Mouse (Mus musculus) hindbrain, embryonic 14.5 days (tissue): ENCODE results near the gene Itgb3. TPM values are rescaled to one million over a fixed set of nuclear protein-coding genes. Genes with fewer than 3 reads are reported as not detected.

ENCODE experiments used
- ATAC-seq: fragments of 200-750 bp; cut with Nextera tagmentation; 2 replicates; pipeline ENCODE4 v1.8.0; 2017; ENCODE audit warnings: moderate number of reproducible peaks, mild to moderate bottlenecking, moderate TSS enrichment, moderate library complexity; ENCODE audit not compliant: low FRiP score
- DNase-seq: peaks from one replicate; pipeline ENCODE4 v3.0.0-alpha.2; 2015; ENCODE audit warnings: low spot score
- H3K27ac ChIP-seq: fragments of 300-500 bp; sonication (generic); 2 replicates; pipeline ENCODE4 v1.5.1; 2014; ENCODE audit warnings: mild to moderate bottlenecking, moderate library complexity
- H3K27me3 ChIP-seq: fragments of 300-500 bp; sonication (generic); 2 replicates; pipeline ENCODE4 v1.6.1; 2014; ENCODE audit warnings: mild to moderate bottlenecking, low read length, mixed read lengths; ENCODE audit not compliant: control insufficient read depth, insufficient read depth
- H3K36me3 ChIP-seq: fragments of 300-500 bp; sonication (generic); replicated peaks from 2 replicates; pipeline ENCODE4 v1.6.1; 2014; ENCODE audit not compliant: control insufficient read depth, insufficient read depth
- H3K4me1 ChIP-seq: fragments of 300-500 bp; sonication (generic); replicated peaks from 2 replicates; pipeline ENCODE4 v1.6.1; 2014; ENCODE audit warnings: antibody characterized with exemption, low read length, mixed read lengths; ENCODE audit not compliant: control insufficient read depth, insufficient read depth
- H3K4me2 ChIP-seq: fragments of 300-500 bp; sonication (generic); replicated peaks from 2 replicates; pipeline ENCODE4 v1.6.1; 2014; ENCODE audit warnings: mild to moderate bottlenecking, moderate library complexity
- H3K4me3 ChIP-seq: fragments of 300-500 bp; sonication (generic); replicated peaks from 2 replicates; pipeline ENCODE4 v1.5.1; 2014; ENCODE audit warnings: mild to moderate bottlenecking, low read length
- H3K9ac ChIP-seq: fragments of 300-500 bp; sonication (generic); 2 replicates; pipeline ENCODE4 v1.6.1; 2014
- H3K9me3 ChIP-seq: fragments of 300-500 bp; sonication (generic); 2 replicates; pipeline ENCODE4 v1.6.1; 2016; ENCODE audit warnings: low read length; ENCODE audit not compliant: control insufficient read depth
- WGBS: fragments of 180-500 bp; shearing (Covaris S2); extraction: QIAGEN DNeasy Blood & Tissue Kit; methylation state at CpG from one replicate; pipeline ENCODE4 v1.1.7; 2014; 5-methylcytosine and 5-hydroxymethylcytosine counted together
- polyA plus RNA-seq: library from polyadenylated mRNA; unstranded; fragments of >200 nt; fragmentation: Nextera tagmentation; extraction: Ambion mirVana; gene quantifications from 2 replicates; pipeline ENCODE4 v1.2.1, GENCODE M21; 2014

The Itgb3 gene
- polyA plus RNA-seq, 1 experiment from 2014 or later, result 0.43 TPM

DNA sequence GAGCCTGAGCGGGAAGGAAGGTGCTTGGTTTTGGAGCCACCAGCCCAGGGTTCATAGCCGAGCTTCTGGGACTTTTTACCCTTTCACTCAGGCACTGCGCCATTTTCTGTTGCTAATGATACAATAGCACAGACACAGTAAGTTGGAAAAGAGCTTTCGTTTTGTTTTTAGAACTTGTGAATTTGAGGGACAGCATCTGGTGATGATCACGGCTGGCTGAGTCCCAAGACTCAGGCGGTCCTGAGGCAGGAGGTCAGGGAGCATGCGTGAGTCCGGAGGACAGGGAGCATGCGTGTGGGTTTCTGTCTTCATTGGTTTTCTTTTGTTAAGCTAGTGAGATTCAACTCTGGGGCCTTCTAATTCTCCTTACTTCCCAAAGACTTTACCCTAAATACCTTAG, 31.8 kb downstream of the Itgb3 start:
- DNase-seq (no peak), ATAC-seq (no peak)
- no peak overlapping the region for H3K4me2 ChIP-seq
- no peaks in the 10 kb centered on the region for H3K9me3 ChIP-seq
- 87% methylated on average over 9 of the region's 9 CpGs for WGBS
- H3K36me3 ChIP-seq, result no peaks in the 10 kb centered on the region
- no peaks in the 10 kb centered on the region for H3K4me1 ChIP-seq
- no peak overlapping the region for H3K27ac ChIP-seq
- no peak overlapping the region for H3K9ac ChIP-seq
- H3K27me3 ChIP-seq, result no peaks in the 10 kb centered on the region
- no peak overlapping the region for H3K4me3 ChIP-seq

DNA sequence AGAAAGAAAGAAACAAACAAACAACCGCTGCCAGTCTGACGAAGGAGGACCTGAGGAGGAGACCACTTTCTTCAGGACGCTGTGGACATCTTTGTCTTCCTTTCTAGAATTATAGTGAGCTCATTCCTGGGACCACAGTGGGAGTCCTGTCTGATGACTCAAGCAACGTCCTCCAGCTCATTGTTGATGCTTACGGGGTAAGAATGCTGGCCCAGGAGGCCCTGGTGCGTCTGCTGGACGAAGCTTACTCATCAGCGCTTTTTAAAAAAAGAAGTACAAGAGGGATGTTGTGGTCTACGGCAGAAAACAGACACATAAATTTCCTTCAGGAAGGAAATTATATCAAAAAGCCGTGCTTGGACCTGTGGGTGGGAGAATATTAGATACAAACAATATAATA, 33.1 kb downstream of the Itgb3 start:
- no peaks in the 10 kb centered on the region for H3K36me3 ChIP-seq
- no peaks in the 10 kb centered on the region for H3K9me3 ChIP-seq
- no peak overlapping the region for H3K9ac ChIP-seq
- DNase-seq (no peak), ATAC-seq (no peak)
- no peak overlapping the region for H3K4me3 ChIP-seq
- no peak overlapping the region for H3K27ac ChIP-seq
- no peaks in the 10 kb centered on the region for H3K4me1 ChIP-seq
- no peak overlapping the region for H3K4me2 ChIP-seq
- H3K27me3 ChIP-seq, result no peaks in the 10 kb centered on the region
- WGBS, result 79% methylated on average over 10 of the region's 10 CpGs

DNA sequence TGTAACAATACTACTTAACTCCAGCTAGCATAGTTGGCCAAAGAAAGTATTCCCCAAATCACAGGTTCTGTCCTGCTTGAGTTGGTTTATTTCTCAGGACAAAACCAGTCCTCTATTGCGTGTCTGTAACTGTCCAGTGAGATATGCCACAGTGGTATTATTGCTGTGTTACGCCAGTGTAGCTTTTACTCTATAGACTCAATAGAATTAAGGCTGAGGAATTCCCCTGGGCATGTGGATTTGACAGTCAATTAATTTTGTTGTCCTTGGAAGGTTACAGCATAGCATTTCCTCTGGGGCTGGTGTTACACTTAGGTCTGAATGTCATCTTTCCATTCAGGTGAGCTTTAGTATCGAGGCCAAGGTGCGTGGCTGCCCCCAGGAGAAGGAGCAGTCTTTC, 35.4 kb downstream of the Itgb3 start:
- DNase-seq (no peak), ATAC-seq (no peak)

DNA sequence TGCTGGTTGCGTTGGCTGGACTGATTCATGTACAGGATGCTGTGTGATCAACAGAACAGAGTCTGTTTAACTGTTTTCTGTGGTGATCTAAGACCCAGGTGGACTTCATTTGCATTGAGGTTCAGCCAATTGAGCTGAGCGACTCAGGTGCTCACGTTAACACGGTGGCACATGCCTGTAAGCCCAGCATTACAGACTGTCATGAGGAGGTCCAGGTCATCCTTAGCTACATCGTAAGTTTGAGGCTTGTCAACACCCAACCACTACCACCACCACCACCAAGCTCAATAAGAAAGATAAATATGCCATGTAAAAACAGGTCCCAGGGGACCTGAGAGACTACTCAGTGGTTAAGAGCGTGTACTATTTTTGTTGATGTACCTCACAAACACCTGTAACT, 37.6 kb downstream of the Itgb3 start:
- WGBS, result 95% methylated on average over 6 of the region's 6 CpGs
- Histone ChIP-seq H3K4me3 (no peak overlapping the region), H3K4me1 (no peaks in the 10 kb centered on the region), H3K4me2 (no peak overlapping the region), H3K27me3 (no peaks in the 10 kb centered on the region), H3K9ac (no peak overlapping the region), H3K36me3 (no peaks in the 10 kb centered on the region), H3K27ac (no peak overlapping the region), H3K9me3 (no peaks in the 10 kb centered on the region)
- DNase-seq (no peak), ATAC-seq (no peak)

More for the DNA sequence above, 35.4 kb downstream of the Itgb3 start:
- H3K4me3 ChIP-seq, result no peak overlapping the region
- no peaks in the 10 kb centered on the region for H3K36me3 ChIP-seq
- WGBS, result 69% methylated on average over 4 of the region's 4 CpGs
- H3K4me2 ChIP-seq, result no peak overlapping the region
- no peaks in the 10 kb centered on the region for H3K27me3 ChIP-seq
- no peak overlapping the region for H3K27ac ChIP-seq
- H3K9ac ChIP-seq, result no peak overlapping the region
- no peaks in the 10 kb centered on the region for H3K4me1 ChIP-seq
- H3K9me3 ChIP-seq, result no peaks in the 10 kb centered on the region

DNA sequence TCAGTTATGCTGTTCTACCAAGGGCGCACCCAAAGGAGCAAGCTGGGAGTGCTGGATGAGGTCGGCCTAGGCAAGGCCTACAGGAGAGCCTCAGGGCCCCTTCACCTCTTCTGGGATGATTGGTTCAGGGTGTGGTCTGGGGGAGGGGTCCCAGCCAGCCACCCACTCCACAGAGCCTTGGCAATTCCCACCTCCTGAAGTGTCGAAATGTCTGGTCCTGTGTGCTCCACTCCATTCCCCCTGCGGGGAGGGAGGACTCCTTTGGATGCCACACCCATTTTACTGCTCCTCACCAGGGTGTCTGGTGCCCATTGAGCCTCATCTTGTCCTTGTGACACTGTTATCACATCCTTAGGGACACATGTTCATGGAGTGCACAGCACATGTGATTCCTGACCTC, 38.4 kb downstream of the Itgb3 start:
- H3K9ac ChIP-seq, result no peak overlapping the region
- H3K27me3 ChIP-seq, result no peaks in the 10 kb centered on the region
- WGBS, result 79% methylated on average over 4 of the region's 4 CpGs
- no peaks in the 10 kb centered on the region for H3K4me1 ChIP-seq
- no peak for DNase-seq
- H3K27ac ChIP-seq, result no peak overlapping the region
- no peak overlapping the region for H3K4me2 ChIP-seq
- H3K36me3 ChIP-seq, result no peaks in the 10 kb centered on the region
- H3K4me3 ChIP-seq, result no peak overlapping the region
- ATAC-seq, result no peak
- no peaks in the 10 kb centered on the region for H3K9me3 ChIP-seq

DNA sequence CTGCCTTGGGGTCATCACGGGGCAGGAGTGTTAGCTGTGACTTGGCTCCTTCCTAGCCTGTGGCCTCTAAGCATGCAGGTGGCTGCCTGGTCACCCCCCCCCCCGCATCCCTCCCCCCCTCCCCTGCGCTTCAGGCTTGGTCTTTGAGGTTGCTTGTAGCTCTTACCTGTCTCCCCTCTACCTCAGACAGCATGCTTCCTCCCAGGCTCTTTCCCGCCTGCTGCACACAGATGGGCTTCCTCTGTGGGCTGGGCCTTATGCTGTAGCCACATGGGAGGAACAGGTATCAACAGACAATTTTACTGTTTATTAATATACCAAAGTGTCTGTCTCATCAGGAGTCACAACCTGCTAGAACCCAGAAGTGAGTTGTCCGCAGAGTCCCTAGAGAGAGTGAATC, 38.8 kb downstream of the Itgb3 start:
- no peak for ATAC-seq
- Histone ChIP-seq H3K4me3 (no peak overlapping the region), H3K27me3 (no peaks in the 10 kb centered on the region), H3K36me3 (no peaks in the 10 kb centered on the region), H3K9ac (no peak overlapping the region), H3K27ac (no peak overlapping the region), H3K4me2 (no peak overlapping the region), H3K9me3 (no peaks in the 10 kb centered on the region), H3K4me1 (no peaks in the 10 kb centered on the region)
- no peak for DNase-seq
- 77% methylated on average over 5 of the region's 5 CpGs for WGBS

DNA sequence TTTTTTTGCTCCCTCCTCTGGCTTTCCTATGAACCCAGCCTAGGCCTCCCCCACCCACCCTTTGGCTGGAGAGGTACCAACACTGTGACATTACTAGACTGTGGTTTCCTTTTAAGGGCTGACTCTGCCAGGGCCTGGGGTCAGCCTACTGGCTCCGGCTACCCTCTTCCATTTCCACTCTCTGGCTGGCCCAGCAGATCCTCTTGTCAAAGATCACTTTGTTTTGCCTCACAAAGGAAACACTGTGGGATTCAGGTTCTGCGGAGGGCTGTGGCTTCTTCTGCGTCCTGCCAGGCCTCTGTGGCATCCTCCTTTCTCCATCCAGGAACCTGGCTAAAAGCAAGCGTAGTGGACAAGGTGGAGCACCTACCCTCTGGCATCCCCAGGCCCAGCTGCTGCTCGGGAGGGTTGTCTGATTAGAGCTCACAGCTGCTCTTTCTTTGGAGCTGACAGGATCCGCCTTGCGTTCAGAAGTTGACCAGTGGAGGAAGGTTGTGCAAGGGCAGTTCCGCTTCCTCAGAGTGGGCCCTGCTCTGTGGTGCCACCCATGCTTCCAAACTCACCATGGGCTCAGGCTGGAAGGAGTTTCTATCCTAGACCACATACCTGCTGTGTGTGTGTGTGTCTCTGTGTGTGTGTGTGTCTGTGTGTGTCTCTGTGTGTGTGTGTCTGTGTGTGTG, 39.5 kb downstream of the Itgb3 start:
- H3K4me1 ChIP-seq, result no peaks in the 10 kb centered on the region

DNA sequence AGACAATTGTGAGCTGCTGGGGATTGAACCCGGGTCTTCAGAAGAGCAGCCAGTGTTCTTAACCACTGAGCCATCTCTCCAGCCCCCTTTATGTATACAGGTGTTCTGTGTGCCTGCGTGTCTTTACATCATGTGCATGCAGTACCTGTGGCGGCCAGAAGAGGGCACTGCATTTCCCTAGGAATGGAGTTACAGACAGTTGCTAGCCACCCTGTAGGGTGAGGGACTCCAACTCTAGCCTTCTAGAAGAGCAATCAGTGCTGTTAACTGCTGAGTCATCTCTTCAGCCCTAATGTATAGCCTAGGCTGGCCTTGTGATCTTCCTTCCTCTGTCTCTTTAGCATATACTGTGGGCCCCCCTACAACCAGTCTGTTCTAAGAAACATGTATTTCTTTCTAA, 40.8 kb downstream of the Itgb3 start:
- Histone ChIP-seq H3K4me2 (no peak overlapping the region), H3K27me3 (no peaks in the 10 kb centered on the region), H3K9ac (no peak overlapping the region), H3K36me3 (no peaks in the 10 kb centered on the region), H3K4me1 (no peaks in the 10 kb centered on the region), H3K9me3 (no peaks in the 10 kb centered on the region), H3K27ac (no peak overlapping the region), H3K4me3 (no peak overlapping the region)
- WGBS, result 63% methylated on average over 3 of the region's 3 CpGs
- DNase-seq, result no peak
- no peak for ATAC-seq

More for the DNA sequence above, 39.5 kb downstream of the Itgb3 start:
- Histone ChIP-seq H3K4me3 (no peak overlapping the region), H3K27ac (no peak overlapping the region), H3K36me3 (no peaks in the 10 kb centered on the region), H3K9me3 (no peaks in the 10 kb centered on the region), H3K27me3 (no peaks in the 10 kb centered on the region), H3K4me2 (no peak overlapping the region), H3K9ac (no peak overlapping the region)
- no peak for DNase-seq
- 60% methylated on average over 8 of the region's 8 CpGs for WGBS
- no peak for ATAC-seq

DNA sequence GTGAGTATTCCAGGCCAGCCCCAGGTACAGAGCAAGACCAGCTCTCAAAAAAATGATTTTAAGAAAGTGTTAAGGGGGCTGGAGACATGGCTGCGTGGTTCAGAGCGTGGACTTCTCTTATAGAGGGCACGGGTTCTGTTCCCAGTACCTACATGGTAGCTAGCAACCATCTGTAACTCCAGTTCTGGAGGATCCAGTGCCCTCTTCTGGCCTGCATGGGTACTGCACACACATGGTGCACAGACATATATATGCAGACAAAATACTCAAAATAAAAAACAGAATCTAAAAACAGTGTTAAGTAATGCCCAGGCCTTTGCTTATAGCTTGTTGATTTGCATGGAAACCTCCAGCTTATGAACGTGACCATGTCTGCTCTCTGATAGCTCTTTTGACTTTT, 52.8 kb downstream of the Itgb3 start:
- no peak overlapping the region for H3K9ac ChIP-seq
- H3K4me1 ChIP-seq, result no peaks in the 10 kb centered on the region
- 95% methylated on average over 4 of the region's 4 CpGs for WGBS
- no peak overlapping the region for H3K4me3 ChIP-seq
- no peak overlapping the region for H3K4me2 ChIP-seq
- DNase-seq (no peak), ATAC-seq (no peak)
- H3K36me3 ChIP-seq, result no peaks in the 10 kb centered on the region
- no peaks in the 10 kb centered on the region for H3K9me3 ChIP-seq
- no peaks in the 10 kb centered on the region for H3K27me3 ChIP-seq
- no peak overlapping the region for H3K27ac ChIP-seq

DNA sequence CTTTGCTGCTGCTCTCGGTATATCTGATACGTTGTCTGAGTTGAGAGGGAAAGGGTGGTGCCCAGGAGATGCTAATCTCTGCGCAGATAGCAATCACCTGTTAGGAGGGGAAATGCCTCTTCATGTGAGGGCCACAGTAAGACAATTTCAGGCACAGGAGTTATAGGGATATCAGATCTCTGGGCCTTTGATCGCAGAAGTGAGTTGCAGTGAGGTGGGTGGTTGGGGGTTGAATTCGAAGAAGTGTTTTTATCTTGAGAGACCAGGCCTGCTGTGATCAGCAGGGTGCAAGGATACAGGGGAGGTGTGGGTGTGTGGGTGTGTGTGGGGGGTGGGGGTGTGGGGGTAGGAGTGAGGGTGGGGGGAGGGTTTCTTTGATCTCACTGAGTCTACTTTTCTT, 53.3 kb downstream of the Itgb3 start:
- H3K4me3 ChIP-seq, result no peak overlapping the region
- ATAC-seq (no peak), DNase-seq (no peak)
- no peaks in the 10 kb centered on the region for H3K4me1 ChIP-seq
- H3K9me3 ChIP-seq, result no peaks in the 10 kb centered on the region
- no peak overlapping the region for H3K27ac ChIP-seq
- no peak overlapping the region for H3K9ac ChIP-seq
- H3K27me3 ChIP-seq, result no peaks in the 10 kb centered on the region
- H3K4me2 ChIP-seq, result no peak overlapping the region
- no peaks in the 10 kb centered on the region for H3K36me3 ChIP-seq
- 91% methylated on average over 5 of the region's 5 CpGs for WGBS
